Mouse (Mus musculus): ENCODE data around the gene C1qtnf4. TPM values are rescaled to one million over a fixed set of nuclear protein-coding genes. Genes with fewer than 3 reads are reported as not detected.

Gene C1qtnf4
- polyA plus RNA-seq, 2 experiments = 1.9 to 2.7 TPM

GRCm38 (mm10) chr2:90906721-90907120, 21.1 kb downstream of the C1qtnf4 start:
- 80% methylated on average over 2 of the region's 2 CpGs for WGBS (ENCODE audit: insufficient replicate concordance)
- no peak for TF ChIP-seq EP300 (IDR thresholded peaks at IDR 0.05; ENCODE audit: low read depth)
- ATAC-seq (ENCODE audit: insufficient read depth) = no peak
- Histone ChIP-seq H3K9ac (replicated peaks) (no peak overlapping the region), H3K4me1 (replicated peaks; ENCODE audit: control insufficient read depth in 2 of 2, insufficient read depth in 2 of 2, low read length in 1 of 2) (peaks cover 11 to 17% of the 10 kb centered on the region in 2 experiments), H3K27ac (no peak overlapping the region), H3K9me3 (ENCODE audit: control insufficient read depth, low read length) (no peaks in the 10 kb centered on the region), H3K27me3 (ENCODE audit: control insufficient read depth, insufficient read depth, low read length) (no peaks in the 10 kb centered on the region), H3K4me2 (ENCODE audit: low read depth) (no peak overlapping the region), H3K4me3 (ENCODE audit: insufficient read depth in 1 of 2, low read depth in 2 of 2, low read length in 2 of 2) (no peak overlapping the region), H3K36me3 (replicated peaks; ENCODE audit: control insufficient read depth, insufficient read depth, low read depth) (peaks cover 36% of the 10 kb centered on the region)
- no peak for DNase-seq (ENCODE audit: low read depth in 3 of 3, low spot score in 3 of 3)

GRCm38 (mm10) chr2:90910861-90911260, 25.2 kb downstream of the C1qtnf4 start:
- Histone ChIP-seq H3K4me2 (ENCODE audit: low read depth) (no peak overlapping the region), H3K4me1 (replicated peaks; ENCODE audit: control insufficient read depth in 2 of 2, insufficient read depth in 2 of 2, low read length in 1 of 2) (peaks cover 0 to 9% of the 10 kb centered on the region in 2 experiments; a peak in 2 of 4 replicates), H3K27me3 (ENCODE audit: control insufficient read depth, insufficient read depth, low read length) (no peaks in the 10 kb centered on the region), H3K4me3 (ENCODE audit: insufficient read depth in 1 of 2, low read depth in 2 of 2, low read length in 2 of 2) (no peak overlapping the region), H3K9ac (replicated peaks) (no peak overlapping the region), H3K36me3 (replicated peaks; ENCODE audit: control insufficient read depth, insufficient read depth, low read depth) (peaks cover 47% of the 10 kb centered on the region), H3K27ac (no peak overlapping the region), H3K9me3 (ENCODE audit: control insufficient read depth, low read length) (no peaks in the 10 kb centered on the region)
- ATAC-seq (ENCODE audit: insufficient read depth) = no peak
- TF ChIP-seq EP300 (IDR thresholded peaks at IDR 0.05; ENCODE audit: low read depth) (no peak), CTCF (IDR thresholded peaks at IDR 0.05; ENCODE audit: low read depth) (no peak)
- DNase-seq (ENCODE audit: low read depth in 3 of 3, low spot score in 3 of 3) = no peak
- 33% methylated on average over 1 of the region's 1 CpGs for WGBS (ENCODE audit: insufficient replicate concordance)

GRCm38 (mm10) chr2:90911668-90912067, 26.0 kb downstream of the C1qtnf4 start:
- no peak overlapping the region for H3K4me2 ChIP-seq (ENCODE audit: low read depth)
- TF ChIP-seq EP300 (IDR thresholded peaks at IDR 0.05; ENCODE audit: low read depth) (no peak), CTCF (IDR thresholded peaks at IDR 0.05; ENCODE audit: low read depth) (no peak)
- no peak overlapping the region for H3K9ac ChIP-seq (replicated peaks)
- no peak for DNase-seq (ENCODE audit: low read depth in 3 of 3, low spot score in 3 of 3)
- WGBS (ENCODE audit: insufficient replicate concordance) = 67% methylated on average over 1 of the region's 1 CpGs
- no peak for ATAC-seq (ENCODE audit: insufficient read depth)
- no peaks in the 10 kb centered on the region for H3K9me3 ChIP-seq (ENCODE audit: control insufficient read depth, low read length)
- peaks cover 2 to 14% of the 10 kb centered on the region in 2 experiments; a peak in 3 of 4 replicates for H3K4me1 ChIP-seq (replicated peaks; ENCODE audit: control insufficient read depth in 2 of 2, insufficient read depth in 2 of 2, low read length in 1 of 2)
- H3K36me3 ChIP-seq (replicated peaks; ENCODE audit: control insufficient read depth, insufficient read depth, low read depth) = peaks cover 43% of the 10 kb centered on the region
- no peak overlapping the region for H3K4me3 ChIP-seq (ENCODE audit: insufficient read depth in 1 of 2, low read depth in 2 of 2, low read length in 2 of 2)
- H3K27me3 ChIP-seq (ENCODE audit: control insufficient read depth, insufficient read depth, low read length) = no peaks in the 10 kb centered on the region
- no peak overlapping the region for H3K27ac ChIP-seq

GRCm38 (mm10) chr2:90913671-90914070, 28.0 kb downstream of the C1qtnf4 start:
- Histone ChIP-seq H3K4me1 (replicated peaks; ENCODE audit: control insufficient read depth in 2 of 2, insufficient read depth in 2 of 2, low read length in 1 of 2) (peaks cover 2 to 19% of the 10 kb centered on the region in 2 experiments; a peak in 3 of 4 replicates), H3K4me2 (ENCODE audit: low read depth) (no peak overlapping the region), H3K27me3 (ENCODE audit: control insufficient read depth, insufficient read depth, low read length) (no peaks in the 10 kb centered on the region), H3K4me3 (ENCODE audit: insufficient read depth in 1 of 2, low read depth in 2 of 2, low read length in 2 of 2) (no peak overlapping the region), H3K9me3 (ENCODE audit: control insufficient read depth, low read length) (no peaks in the 10 kb centered on the region), H3K36me3 (replicated peaks; ENCODE audit: control insufficient read depth, insufficient read depth, low read depth) (peaks cover 36% of the 10 kb centered on the region), H3K27ac (no peak overlapping the region), H3K9ac (replicated peaks) (no peak overlapping the region)
- no peak for TF ChIP-seq CTCF (IDR thresholded peaks at IDR 0.05; ENCODE audit: low read depth)
- ATAC-seq (ENCODE audit: insufficient read depth) (no peak), DNase-seq (ENCODE audit: low read depth in 3 of 3, low spot score in 3 of 3) (no peak)
- 94% methylated on average over 2 of the region's 2 CpGs for WGBS (ENCODE audit: insufficient replicate concordance)

GRCm38 (mm10) chr2:90915516-90915915, 29.9 kb downstream of the C1qtnf4 start:
- peaks cover 22% of the 10 kb centered on the region for H3K36me3 ChIP-seq (replicated peaks; ENCODE audit: control insufficient read depth, insufficient read depth, low read depth)
- no peak overlapping the region for H3K27ac ChIP-seq
- TF ChIP-seq CTCF (IDR thresholded peaks at IDR 0.05; ENCODE audit: low read depth) (no peak), EP300 (IDR thresholded peaks at IDR 0.05; ENCODE audit: low read depth) (no peak)
- H3K27me3 ChIP-seq (ENCODE audit: control insufficient read depth, insufficient read depth, low read length) = no peaks in the 10 kb centered on the region
- no peak for DNase-seq (ENCODE audit: low read depth in 3 of 3, low spot score in 3 of 3)
- H3K9me3 ChIP-seq (ENCODE audit: control insufficient read depth, low read length) = no peaks in the 10 kb centered on the region
- ATAC-seq (ENCODE audit: insufficient read depth) = no peak
- no peak overlapping the region for H3K9ac ChIP-seq (replicated peaks)
- H3K4me2 ChIP-seq (ENCODE audit: low read depth) = peak overlapping the region; percentile 91
- H3K4me1 ChIP-seq (replicated peaks; ENCODE audit: control insufficient read depth in 2 of 2, insufficient read depth in 2 of 2, low read length in 1 of 2) = peaks cover 2 to 19% of the 10 kb centered on the region in 2 experiments; a peak in 3 of 4 replicates
- H3K4me3 ChIP-seq (ENCODE audit: insufficient read depth in 1 of 2, low read depth in 2 of 2, low read length in 2 of 2) = no peak overlapping the region
- 77% methylated on average over 1 of the region's 1 CpGs for WGBS (ENCODE audit: insufficient replicate concordance)
